Mouse (Mus musculus): ENCODE data around the gene Ruvbl2. TPM values are rescaled to one million over a fixed set of nuclear protein-coding genes. Genes with fewer than 3 reads are reported as not detected.
A peak's percentile ranks its signal among the peaks of the same experiment; 100 is the strongest.
"Not testable (repeated sequence)": the region's sequence is repeated elsewhere in the genome, so short reads cannot be mapped to it uniquely, and the experiment has no call there.

Ruvbl2 gene
- polyA plus RNA-seq, 1 experiment = 179 TPM

DNA sequence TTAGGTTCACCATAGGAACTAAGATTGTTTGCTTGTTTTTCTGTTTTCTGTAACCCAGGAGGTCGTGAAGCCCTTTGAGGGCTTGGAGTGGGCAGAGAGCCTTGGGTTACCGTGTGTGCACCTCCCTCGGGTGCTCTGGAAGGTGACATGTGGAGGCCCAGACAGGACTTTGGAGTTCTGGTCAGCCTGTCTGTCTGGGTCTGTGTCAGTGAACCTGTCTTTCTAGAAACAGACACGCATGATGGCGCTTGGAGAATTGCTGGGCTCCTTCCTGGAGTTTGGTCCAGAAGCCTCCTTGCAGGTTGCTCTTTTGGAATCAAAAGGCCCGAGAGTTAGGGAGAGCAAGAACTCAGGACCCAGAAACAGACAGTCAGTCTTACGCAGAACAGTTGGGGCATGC is 22.5 kb upstream of the Ruvbl2 start:
- Histone ChIP-seq H3K79me3 (ENCODE audit: low read depth) (peaks cover 49% of the 10 kb centered on the region), H3K79me2 (ENCODE audit: control insufficient read depth, insufficient read depth) (peaks cover 62% of the 10 kb centered on the region), H3K36me3 (ENCODE audit: control insufficient read depth, insufficient read depth) (peaks cover 62% of the 10 kb centered on the region), H3K27me3 (ENCODE audit: control insufficient read depth, insufficient read depth, insufficient read length) (no peaks in the 10 kb centered on the region), H3K4me3 (ENCODE audit: insufficient read depth, poor library complexity, severe bottlenecking) (peak overlapping the region; percentile 32), H3ac (ENCODE audit: control insufficient read depth, insufficient read length, low read depth) (peak overlapping the region; percentile 31)
- TF ChIP-seq CEBPB (IDR thresholded peaks at IDR 0.05; ENCODE audit: low read depth) (no peak), MAX (IDR thresholded peaks at IDR 0.05) (no peak), MYOG (IDR thresholded peaks at IDR 0.05; ENCODE audit: control insufficient read depth, extremely low read depth, insufficient read length) (no peak), MYOD1 (IDR thresholded peaks at IDR 0.05; ENCODE audit: control insufficient read depth, insufficient read length, low read depth) (no peak), CTCF (IDR thresholded peaks at IDR 0.05; ENCODE audit: control insufficient read depth, insufficient read depth, insufficient read length) (no peak), FOSL1 (IDR thresholded peaks at IDR 0.05; ENCODE audit: insufficient read depth, low read length, poor library complexity, severe bottlenecking) (no peak), USF1 (IDR thresholded peaks at IDR 0.05; ENCODE audit: low read depth) (no peak)

DNA sequence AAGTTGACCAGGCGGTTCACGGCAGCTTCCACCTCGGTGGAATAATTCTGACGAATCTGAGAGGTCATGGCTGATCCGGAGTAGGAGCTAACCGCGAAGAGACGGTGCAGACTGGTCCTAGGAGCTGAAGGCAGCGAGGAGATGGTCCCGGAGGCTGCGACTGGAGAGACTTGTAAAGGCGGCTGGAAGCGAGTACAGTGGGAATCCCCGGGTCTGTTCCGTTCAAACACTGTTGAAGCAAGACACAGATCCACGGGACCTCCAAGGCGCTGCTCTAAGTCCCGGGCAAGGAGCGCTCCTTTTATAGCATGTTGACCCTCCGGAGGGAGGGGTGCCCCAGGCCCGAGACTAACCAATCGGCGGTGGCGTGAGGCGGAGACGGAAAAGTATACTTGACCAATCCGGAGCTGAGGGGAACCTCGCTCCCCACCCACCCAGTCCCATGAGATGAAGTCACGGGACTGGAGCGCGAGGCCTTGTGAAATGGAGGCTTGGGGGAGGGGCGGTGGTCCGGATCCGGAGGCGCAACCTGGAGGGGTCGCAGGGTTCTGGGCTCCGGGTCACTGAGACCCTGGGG is 21.8 kb upstream of the Ruvbl2 start, which contains the start of gene Ftl1:
TSS of gene Ftl1 (minus strand) at position 321 of the 577 bp plus-strand sequence.
- peak within 1 kb of the TSS; percentile 87 for H3ac ChIP-seq (ENCODE audit: control insufficient read depth, insufficient read length, low read depth)
- H3K79me2 ChIP-seq (ENCODE audit: control insufficient read depth, insufficient read depth) = peaks cover 54% of the 10 kb centered on the region
- peak within 1 kb of the TSS; percentile 93 for H3K4me3 ChIP-seq (ENCODE audit: insufficient read depth, poor library complexity, severe bottlenecking)
- peaks cover 42% of the 10 kb centered on the region for H3K79me3 ChIP-seq (ENCODE audit: low read depth)
- not testable (repeated sequence) for H3K27me3 ChIP-seq (ENCODE audit: control insufficient read depth, insufficient read depth, insufficient read length)
- H3K36me3 ChIP-seq (ENCODE audit: control insufficient read depth, insufficient read depth) = peaks cover 58% of the 10 kb centered on the region
- TF ChIP-seq USF1 (IDR thresholded peaks at IDR 0.05; ENCODE audit: low read depth) (peak; percentile 52), CEBPB (IDR thresholded peaks at IDR 0.05; ENCODE audit: low read depth) (peak; percentile 36)

DNA sequence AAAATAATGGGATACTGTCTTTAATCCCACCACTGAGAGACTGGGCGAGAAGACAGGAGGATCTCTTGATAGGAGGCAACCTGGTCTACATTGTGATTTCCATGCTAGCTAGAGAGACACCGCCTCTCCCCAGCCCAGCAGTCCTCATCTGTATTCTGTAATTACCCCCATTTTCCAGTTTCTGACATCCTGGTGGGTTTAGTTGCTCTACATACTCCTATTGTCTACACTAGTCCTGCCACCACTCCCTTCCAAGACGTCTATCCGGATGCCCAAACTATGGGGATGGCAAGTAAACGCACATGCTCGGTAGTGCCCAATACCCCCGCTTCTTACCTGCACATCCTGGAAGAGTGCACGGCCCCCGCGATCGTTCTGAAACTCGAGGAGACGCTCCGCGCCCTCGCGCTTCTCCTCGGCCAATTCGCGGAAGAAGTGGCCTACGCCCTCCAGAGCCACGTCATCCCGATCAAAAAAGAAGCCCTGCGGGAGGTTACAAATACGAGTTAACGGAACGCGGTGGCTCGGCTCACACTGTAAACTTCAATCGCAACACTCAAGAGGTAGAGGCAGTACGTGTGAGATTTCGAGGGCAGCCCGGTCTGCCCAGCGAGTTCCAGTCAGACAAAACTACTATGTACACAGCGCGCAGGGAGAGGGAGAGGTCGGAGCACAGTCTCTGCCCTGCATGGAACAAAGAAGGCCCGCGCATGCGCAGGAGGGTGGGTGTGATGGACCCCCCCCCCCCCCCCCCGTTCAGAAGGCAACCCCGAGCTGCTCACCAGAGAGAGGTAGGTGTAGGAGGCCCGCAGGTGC is 21.1 kb upstream of the Ruvbl2 start:
- no peaks in the 10 kb centered on the region for H3K27me3 ChIP-seq (ENCODE audit: control insufficient read depth, insufficient read depth, insufficient read length)
- H3K36me3 ChIP-seq (ENCODE audit: control insufficient read depth, insufficient read depth) = peaks cover 56% of the 10 kb centered on the region
- H3K79me2 ChIP-seq (ENCODE audit: control insufficient read depth, insufficient read depth) = peaks cover 48% of the 10 kb centered on the region
- peaks cover 36% of the 10 kb centered on the region for H3K79me3 ChIP-seq (ENCODE audit: low read depth)
- peak overlapping the region; percentile 87 for H3ac ChIP-seq (ENCODE audit: control insufficient read depth, insufficient read length, low read depth)
- TF ChIP-seq MYOG (IDR thresholded peaks at IDR 0.05; ENCODE audit: control insufficient read depth, extremely low read depth, insufficient read length) (no peak), CTCF (IDR thresholded peaks at IDR 0.05; ENCODE audit: control insufficient read depth, insufficient read depth, insufficient read length) (no peak), USF1 (IDR thresholded peaks at IDR 0.05; ENCODE audit: low read depth) (no peak), FOSL1 (IDR thresholded peaks at IDR 0.05; ENCODE audit: insufficient read depth, low read length, poor library complexity, severe bottlenecking) (no peak), MAX (IDR thresholded peaks at IDR 0.05) (no peak), MYOD1 (IDR thresholded peaks at IDR 0.05; ENCODE audit: control insufficient read depth, insufficient read length, low read depth) (no peak), CEBPB (IDR thresholded peaks at IDR 0.05; ENCODE audit: low read depth) (no peak)
- H3K4me3 ChIP-seq (ENCODE audit: insufficient read depth, poor library complexity, severe bottlenecking) = peak overlapping the region; percentile 93

DNA sequence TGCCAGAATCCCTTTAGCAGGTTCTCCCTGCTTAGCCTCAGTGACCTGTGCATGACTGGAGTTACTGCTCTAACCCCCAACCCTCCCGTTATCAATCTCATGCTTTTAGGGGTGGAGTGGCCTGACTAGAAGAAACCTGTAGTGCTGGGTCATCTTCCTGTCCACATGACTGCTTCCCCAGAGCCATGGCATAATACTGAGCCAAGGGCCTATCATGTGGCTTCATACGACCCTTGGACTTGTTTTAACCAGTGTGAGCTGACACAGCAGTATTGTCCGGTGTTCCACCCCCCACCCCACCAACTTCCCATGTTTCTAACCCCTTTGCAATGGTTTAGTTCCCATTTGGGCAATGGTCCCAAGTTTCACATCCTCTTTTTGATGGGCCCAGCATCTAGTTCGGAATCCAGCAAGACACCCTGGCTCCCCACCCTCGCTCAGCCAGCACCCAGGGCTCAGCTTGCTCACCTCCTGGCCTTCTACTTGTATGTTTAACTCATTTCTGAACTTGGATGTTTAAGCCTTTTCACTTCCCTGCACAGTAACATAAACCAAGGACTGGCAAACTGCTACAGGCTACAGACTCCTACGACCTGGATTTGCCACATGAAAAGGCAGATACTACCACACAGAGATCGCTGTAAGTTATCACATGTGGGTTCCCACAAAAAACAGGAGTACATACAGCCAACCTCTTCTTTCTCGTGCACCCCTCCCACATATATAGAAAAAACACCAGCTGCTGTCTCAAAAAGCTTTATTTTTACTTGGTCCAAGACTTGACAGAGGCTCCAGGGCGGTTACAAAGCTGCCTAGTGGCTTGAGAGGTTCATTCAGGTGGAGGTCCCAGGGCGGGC is 19.5 kb upstream of the Ruvbl2 start:
- peaks cover 27% of the 10 kb centered on the region for H3K79me3 ChIP-seq (ENCODE audit: low read depth)
- no peaks in the 10 kb centered on the region for H3K27me3 ChIP-seq (ENCODE audit: control insufficient read depth, insufficient read depth, insufficient read length)
- TF ChIP-seq USF1 (IDR thresholded peaks at IDR 0.05; ENCODE audit: low read depth) (peak; percentile 33), MAX (IDR thresholded peaks at IDR 0.05) (peak; percentile 23), CTCF (IDR thresholded peaks at IDR 0.05; ENCODE audit: control insufficient read depth, insufficient read depth, insufficient read length) (no peak)
- H3ac ChIP-seq (ENCODE audit: control insufficient read depth, insufficient read length, low read depth) = peak overlapping the region; percentile 58
- H3K36me3 ChIP-seq (ENCODE audit: control insufficient read depth, insufficient read depth) = peaks cover 41% of the 10 kb centered on the region
- H3K4me3 ChIP-seq (ENCODE audit: insufficient read depth, poor library complexity, severe bottlenecking) = peak overlapping the region; percentile 93
- H3K79me2 ChIP-seq (ENCODE audit: control insufficient read depth, insufficient read depth) = peaks cover 32% of the 10 kb centered on the region

DNA sequence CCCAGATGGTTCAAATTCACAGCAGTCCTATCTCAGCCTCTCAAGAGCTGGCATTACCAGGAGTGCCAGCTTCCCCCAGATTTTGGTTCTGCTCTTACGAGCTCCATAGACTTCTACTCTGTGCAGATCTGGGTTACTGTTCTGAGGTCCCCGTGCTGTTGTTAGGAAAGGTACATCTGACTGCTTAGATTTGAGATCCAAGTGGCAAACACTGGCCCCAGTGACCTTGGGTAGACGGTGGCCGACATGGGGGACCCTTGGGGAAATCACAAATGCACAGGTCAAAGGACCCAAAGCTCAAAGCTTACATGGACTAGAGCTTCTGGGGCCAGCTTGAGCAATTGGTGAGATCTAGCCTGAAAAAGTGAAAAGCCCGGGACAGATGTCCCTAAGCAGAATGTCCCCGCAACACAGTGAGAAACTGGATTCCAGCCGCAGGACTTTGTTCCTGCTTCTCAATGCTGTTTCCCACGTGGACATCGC is 18.9 kb upstream of the Ruvbl2 start:
- H3K4me3 ChIP-seq (ENCODE audit: insufficient read depth, poor library complexity, severe bottlenecking) = peak overlapping the region; percentile 93
- H3ac ChIP-seq (ENCODE audit: control insufficient read depth, insufficient read length, low read depth) = no peak overlapping the region
- H3K79me3 ChIP-seq (ENCODE audit: low read depth) = peaks cover 27% of the 10 kb centered on the region
- H3K36me3 ChIP-seq (ENCODE audit: control insufficient read depth, insufficient read depth) = peaks cover 34% of the 10 kb centered on the region
- H3K79me2 ChIP-seq (ENCODE audit: control insufficient read depth, insufficient read depth) = peaks cover 31% of the 10 kb centered on the region
- no peaks in the 10 kb centered on the region for H3K27me3 ChIP-seq (ENCODE audit: control insufficient read depth, insufficient read depth, insufficient read length)
- TF ChIP-seq FOSL1 (IDR thresholded peaks at IDR 0.05; ENCODE audit: insufficient read depth, low read length, poor library complexity, severe bottlenecking) = no peak
- TF ChIP-seq USF1 (IDR thresholded peaks at IDR 0.05; ENCODE audit: low read depth) = no peak
- no peak for TF ChIP-seq MYOG (IDR thresholded peaks at IDR 0.05; ENCODE audit: control insufficient read depth, extremely low read depth, insufficient read length)
- TF ChIP-seq CTCF (IDR thresholded peaks at IDR 0.05; ENCODE audit: control insufficient read depth, insufficient read depth, insufficient read length) = no peak
- no peak for TF ChIP-seq CEBPB (IDR thresholded peaks at IDR 0.05; ENCODE audit: low read depth)
- TF ChIP-seq MYOD1 (IDR thresholded peaks at IDR 0.05; ENCODE audit: control insufficient read depth, insufficient read length, low read depth) = no peak
- no peak for TF ChIP-seq MAX (IDR thresholded peaks at IDR 0.05)

Measured in C2C12 (cell line).